Mouse (Mus musculus): Measurements from ENCODE around the gene Chchd1.

GRCm38 (mm10) chr14:20753792-20754191 is 51.0 kb downstream of the Chchd1 start:
- TF ChIP-seq CTCF (IDR thresholded peaks at IDR 0.05; ENCODE audit: low read depth) (no peak), EP300 (IDR thresholded peaks at IDR 0.05; ENCODE audit: low read depth) (no peak)
